Mouse (Mus musculus) MEL (cell line): ENCODE measurements at regions not wholly inside any gene's neighbourhood (a gene's known extent, or its start where the extent isn't known, plus 50 kb on each side); places are given as distances from the start of the nearest gene placed in this dataset.

Source experiments
- DNase-seq: peaks from one replicate; pipeline ENCODE4 v3.0.0; 2011; ENCODE audit warnings: low read depth, low spot score
- H3K27ac ChIP-seq: 2 replicates; pipeline ENCODE4 v1.5.1; 2012; ENCODE audit warnings: low read depth, mild to moderate bottlenecking, control low read depth, low read length, moderate library complexity; ENCODE audit not compliant: control insufficient read depth
- H3K27me3 ChIP-seq, 2 experiments: fragments of 150-350 bp in 1 of 2; sonication (generic) in 1 of 2; 2 replicates each; pipeline ENCODE4 v1.6.1; 2012; ENCODE audit warnings: low read length in 2 of 2, mild to moderate bottlenecking in 2 of 2, improper control_type of control experiment in 1 of 2, moderate library complexity in 1 of 2; ENCODE audit not compliant: insufficient read depth in 2 of 2, control insufficient read depth in 1 of 2
- H3K36me3 ChIP-seq, 2 experiments: 2 replicates each; pipeline ENCODE4 v1.6.1; 2012 to 2014; ENCODE audit warnings: low read length in 2 of 2, improper control_type of control experiment in 1 of 2, inconsistent platforms in 1 of 2, mild to moderate bottlenecking in 1 of 2; ENCODE audit not compliant: insufficient read depth in 2 of 2, control insufficient read depth in 1 of 2
- H3K4me1 ChIP-seq, 2 experiments: fragments of 150-350 bp in 1 of 2; sonication (generic) in 1 of 2; 2 replicates each; pipeline ENCODE4 v1.6.1; 2012; ENCODE audit warnings: low read length in 2 of 2, improper control_type of control experiment in 1 of 2, mild to moderate bottlenecking in 1 of 2; ENCODE audit not compliant: insufficient read depth in 2 of 2, control insufficient read depth in 1 of 2
- H3K4me3 ChIP-seq, 2 experiments: fragments of 150-350 bp in 1 of 2; sonication (generic) in 1 of 2; 2 replicates each; pipeline ENCODE4 v1.5.1; 2012; ENCODE audit warnings: low read depth in 2 of 2, low read length in 2 of 2, mild to moderate bottlenecking in 2 of 2, moderate library complexity in 2 of 2, control low read depth in 1 of 2, improper control_type of control experiment in 1 of 2; ENCODE audit not compliant: control insufficient read depth in 1 of 2, insufficient read depth in 1 of 2
- H3K79me2 ChIP-seq: 2 replicates; pipeline ENCODE4 v1.6.1; 2012; ENCODE audit warnings: mild to moderate bottlenecking, low read length, moderate library complexity; ENCODE audit not compliant: control insufficient read depth, poor library complexity, insufficient read depth
- H3K9ac ChIP-seq: 2 replicates; pipeline ENCODE4 v1.6.1; 2012; ENCODE audit warnings: low read depth, mild to moderate bottlenecking, control low read depth, low read length, moderate library complexity; ENCODE audit not compliant: control insufficient read depth, poor library complexity, severe bottlenecking
- H3K9me3 ChIP-seq: fragments of 150-350 bp; sonication (generic); replicated peaks from 2 replicates; pipeline ENCODE4 v1.6.1; 2012; ENCODE audit warnings: mild to moderate bottlenecking, low read length, improper control_type of control experiment, moderate library complexity; ENCODE audit not compliant: insufficient read depth
- CHD1 ChIP-seq: IDR thresholded peaks from 2 replicates; pipeline ENCODE4 v1.6.1; 2012; ENCODE audit warnings: low read depth, mild to moderate bottlenecking, inconsistent platforms, low read length, improper control_type of control experiment
- CHD2 ChIP-seq: IDR thresholded peaks from 2 replicates; pipeline ENCODE4 v1.6.1; 2011; ENCODE audit warnings: low read length, improper control_type of control experiment
- CTCF ChIP-seq, 3 experiments: IDR thresholded peaks in 2 of 3; conservative IDR thresholded peaks in 1 of 3; 2 replicates each; pipeline ENCODE4 v1.5.1; 2011 to 2012; ENCODE audit warnings: low read length in 3 of 3, low read depth in 2 of 3, mild to moderate bottlenecking in 2 of 3, improper control_type of control experiment in 1 of 3, inconsistent platforms in 1 of 3, mixed read lengths in 1 of 3, moderate library complexity in 1 of 3; ENCODE audit not compliant: control insufficient read depth in 1 of 3, insufficient read depth in 1 of 3, poor library complexity in 1 of 3, severe bottlenecking in 1 of 3
- E2F4 ChIP-seq: IDR thresholded peaks from 2 replicates; pipeline ENCODE4 v1.6.1; 2011; ENCODE audit warnings: low read depth, low read length, improper control_type of control experiment, borderline replicate concordance
- ELF1 ChIP-seq: IDR thresholded peaks from 2 replicates; pipeline ENCODE4 v1.6.1; 2014; ENCODE audit warnings: low read depth, mild to moderate bottlenecking, inconsistent platforms, low read length, improper control_type of control experiment, moderate library complexity
- ETS1 ChIP-seq: IDR thresholded peaks from 2 replicates; pipeline ENCODE4 v1.6.1; 2012; ENCODE audit warnings: low read depth, mild to moderate bottlenecking, inconsistent platforms, low read length, improper control_type of control experiment, moderate library complexity
- GABPA ChIP-seq: IDR thresholded peaks from 2 replicates; pipeline ENCODE4 v1.6.1; 2012; ENCODE audit warnings: low read depth, mild to moderate bottlenecking, inconsistent platforms, low read length, improper control_type of control experiment, moderate library complexity
- GATA1 ChIP-seq: IDR thresholded peaks from 2 replicates; pipeline ENCODE4 v1.6.1; 2011; ENCODE audit warnings: low read depth, low read length, improper control_type of control experiment
- HCFC1 ChIP-seq: IDR thresholded peaks from 2 replicates; pipeline ENCODE4 v1.6.1; 2012; ENCODE audit warnings: low read depth, mild to moderate bottlenecking, inconsistent platforms, low read length, improper control_type of control experiment, moderate library complexity
- KAT2A ChIP-seq: conservative IDR thresholded peaks from 2 replicates; pipeline ENCODE4 v1.6.1; 2012; ENCODE audit warnings: low read depth, low read length, improper control_type of control experiment, inconsistent platforms
- MAFK ChIP-seq: IDR thresholded peaks from 2 replicates; pipeline ENCODE4 v1.6.1; 2011; ENCODE audit warnings: low read depth, mild to moderate bottlenecking, low read length, improper control_type of control experiment, borderline replicate concordance
- MEF2A ChIP-seq: IDR thresholded peaks from 2 replicates; pipeline ENCODE4 v1.6.1; 2014; ENCODE audit warnings: low read depth, mild to moderate bottlenecking, inconsistent platforms, low read length, improper control_type of control experiment; ENCODE audit not compliant: poor library complexity, insufficient replicate concordance, severe bottlenecking; ENCODE audit errors: extremely low read depth
- MYB ChIP-seq: IDR thresholded peaks from 2 replicates; pipeline ENCODE4 v1.6.1; 2011; ENCODE audit warnings: mild to moderate bottlenecking, low read depth, low read length, improper control_type of control experiment
- NELFE ChIP-seq: IDR thresholded peaks from 2 replicates; pipeline ENCODE4 v1.6.1; 2011; ENCODE audit warnings: low read depth, low read length, improper control_type of control experiment
- POLR2A ChIP-seq, 2 experiments: IDR thresholded peaks; 2 replicates each; pipeline ENCODE4 v1.6.1; 2011 to 2012; ENCODE audit warnings: low read length in 2 of 2, mild to moderate bottlenecking in 2 of 2, control low read depth in 1 of 2, improper control_type of control experiment in 1 of 2, low read depth in 1 of 2, moderate library complexity in 1 of 2; ENCODE audit not compliant: control insufficient read depth in 1 of 2, insufficient read depth in 1 of 2, poor library complexity in 1 of 2
- POLR2AphosphoS2 ChIP-seq: IDR thresholded peaks from 2 replicates; pipeline ENCODE4 v1.6.1; 2011; ENCODE audit warnings: low read length, improper control_type of control experiment
- POLR2AphosphoS5 ChIP-seq: IDR thresholded peaks from 2 replicates; pipeline ENCODE4 v1.6.1; 2012; ENCODE audit warnings: low read depth, borderline replicate concordance, mild to moderate bottlenecking, inconsistent platforms, low read length, moderate library complexity, mixed read lengths
- RAD21 ChIP-seq: IDR thresholded peaks from 2 replicates; pipeline ENCODE4 v1.6.1; 2011; ENCODE audit warnings: mild to moderate bottlenecking, low read depth, low read length, improper control_type of control experiment
- SIN3A ChIP-seq: IDR thresholded peaks from 2 replicates; pipeline ENCODE4 v1.6.1; 2012; ENCODE audit warnings: low read length, improper control_type of control experiment, inconsistent platforms
- TAL1 ChIP-seq: IDR thresholded peaks from 2 replicates; pipeline ENCODE4 v1.6.1; 2012; ENCODE audit warnings: mild to moderate bottlenecking, inconsistent platforms, low read length, moderate library complexity, mixed read lengths
- TBP ChIP-seq: IDR thresholded peaks from 2 replicates; pipeline ENCODE4 v1.8.0; 2011; ENCODE audit warnings: low read depth, low read length, improper control_type of control experiment
- TCF12 ChIP-seq: IDR thresholded peaks from 2 replicates; pipeline ENCODE4 v1.6.1; 2014; ENCODE audit warnings: low read depth, mild to moderate bottlenecking, inconsistent platforms, low read length, improper control_type of control experiment, moderate library complexity
- UBTF ChIP-seq: IDR thresholded peaks from 2 replicates; pipeline ENCODE4 v1.6.1; 2012; ENCODE audit warnings: low read depth, mild to moderate bottlenecking, inconsistent platforms, low read length, improper control_type of control experiment, moderate library complexity, borderline replicate concordance; ENCODE audit not compliant: insufficient read depth
- USF1 ChIP-seq: IDR thresholded peaks from 2 replicates; pipeline ENCODE4 v1.6.1; 2014; ENCODE audit warnings: low read depth, mild to moderate bottlenecking, inconsistent platforms, low read length, improper control_type of control experiment, moderate library complexity
- USF2 ChIP-seq, 2 experiments: IDR thresholded peaks; 2 replicates each; pipeline ENCODE4 v1.6.1; 2011 to 2012; ENCODE audit warnings: improper control_type of control experiment in 2 of 2, low read length in 2 of 2, borderline replicate concordance in 1 of 2, inconsistent platforms in 1 of 2, low read depth in 1 of 2, mild to moderate bottlenecking in 1 of 2; ENCODE audit not compliant: insufficient read depth in 1 of 2
- ZC3H11A ChIP-seq: IDR thresholded peaks from 2 replicates; pipeline ENCODE4 v1.6.1; 2012; ENCODE audit warnings: low read depth, mild to moderate bottlenecking, inconsistent platforms, low read length, improper control_type of control experiment

GRCm38 (mm10) chr16:31518816-31519215 is 96.7 kb downstream of the Bdh1 start:
- peak; percentile 24 for DNase-seq
- H3K27me3 ChIP-seq: peaks cover 3 to 5% of the 10 kb centered on the region in 2 experiments
- H3K9me3 ChIP-seq: no peaks in the 10 kb centered on the region
- H3K36me3 ChIP-seq: no peaks in the 10 kb centered on the region
- H3K27ac ChIP-seq: no peak overlapping the region
- H3K4me1 ChIP-seq: no peaks in the 10 kb centered on the region
- no peak overlapping the region for H3K9ac ChIP-seq
- no peak overlapping the region for H3K4me3 ChIP-seq
- TF ChIP-seq GABPA (no peak), CHD1 (no peak), POLR2AphosphoS5 (no peak), CTCF (IDR thresholded peaks at IDR 0.05 in 2 of 3, conservative IDR thresholded peaks at IDR 0.05 in 1 of 3; ENCODE audit: control insufficient read depth in 1 of 3, insufficient read depth in 1 of 3, low read depth in 2 of 3, low read length in 3 of 3, poor library complexity in 1 of 3, severe bottlenecking in 1 of 3) (peak; percentile 18 to 42 (median 42); a peak in 5 of 6 replicates), ELF1 (no peak), MYB (no peak), RAD21 (peak; percentile 35), MAFK (no peak), POLR2AphosphoS2 (no peak)
- no peaks in the 10 kb centered on the region for H3K79me2 ChIP-seq

GRCm38 (mm10) chr16:31520081-31520480 is 98.0 kb downstream of the Bdh1 start:
- Histone ChIP-seq H3K4me1 (no peaks in the 10 kb centered on the region), H3K9me3 (no peaks in the 10 kb centered on the region), H3K27ac (no peak overlapping the region), H3K27me3 (peaks cover 0 to 3% of the 10 kb centered on the region in 2 experiments; a peak in 2 of 4 replicates), H3K36me3 (no peaks in the 10 kb centered on the region), H3K9ac (no peak overlapping the region), H3K79me2 (no peaks in the 10 kb centered on the region), H3K4me3 (no peak overlapping the region)
- DNase-seq: no peak
- TF ChIP-seq MYB (no peak), HCFC1 (no peak), USF1 (no peak), ETS1 (no peak), ELF1 (no peak), NELFE (no peak), POLR2AphosphoS2 (no peak), MEF2A (no peak), TBP (no peak)

GRCm38 (mm10) chr16:31521786-31522185 is 99.7 kb downstream of the Bdh1 start:
- Histone ChIP-seq H3K9me3 (no peaks in the 10 kb centered on the region), H3K79me2 (no peaks in the 10 kb centered on the region), H3K4me3 (no peak overlapping the region), H3K27ac (no peak overlapping the region), H3K4me1 (no peaks in the 10 kb centered on the region), H3K27me3 (peaks cover 0 to 1% of the 10 kb centered on the region in 2 experiments; a peak in 2 of 4 replicates), H3K36me3 (no peaks in the 10 kb centered on the region), H3K9ac (no peak overlapping the region)
- no peak for DNase-seq
- no peak for TF ChIP-seq UBTF
- no peak for TF ChIP-seq MAFK
- no peak for TF ChIP-seq SIN3A
- TF ChIP-seq MYB: no peak
- TF ChIP-seq KAT2A: no peak
- TF ChIP-seq E2F4: no peak
- no peak for TF ChIP-seq ELF1
- TF ChIP-seq POLR2A (IDR thresholded peaks at IDR 0.05; ENCODE audit: control insufficient read depth in 1 of 2, insufficient read depth in 1 of 2, low read depth in 1 of 2, low read length in 2 of 2, poor library complexity in 1 of 2): no peak
- TF ChIP-seq TBP: no peak
- no peak for TF ChIP-seq MEF2A
- TF ChIP-seq ZC3H11A: no peak
- TF ChIP-seq POLR2AphosphoS2: no peak
- no peak for TF ChIP-seq TCF12
- no peak for TF ChIP-seq CHD2
- no peak for TF ChIP-seq RAD21
- no peak for TF ChIP-seq USF2 (IDR thresholded peaks at IDR 0.05; ENCODE audit: borderline replicate concordance in 1 of 2, insufficient read depth in 1 of 2, low read depth in 1 of 2, low read length in 2 of 2)
- TF ChIP-seq GATA1: no peak
- no peak for TF ChIP-seq TAL1
